Mouse (Mus musculus) lung, embryonic 14.5 days (tissue): ENCODE data around the gene Uba6. TPM values are rescaled to one million over a fixed set of nuclear protein-coding genes. Genes with fewer than 3 reads are reported as not detected.

ENCODE experiments used
- ATAC-seq: fragments of 200-750 bp; cut with Nextera tagmentation; 2 replicates; pipeline ENCODE4 v1.8.0; 2017; ENCODE audit warnings: mild to moderate bottlenecking, moderate TSS enrichment, moderate library complexity; ENCODE audit not compliant: insufficient read depth
- DNase-seq: peaks from one replicate; pipeline ENCODE4 v3.0.0-alpha.2; 2015
- H3K27ac ChIP-seq: fragments of 300-500 bp; sonication (generic); 2 replicates; pipeline ENCODE4 v1.5.1; 2014; ENCODE audit warnings: low read depth, mild to moderate bottlenecking, moderate library complexity
- H3K27me3 ChIP-seq: fragments of 300-500 bp; sonication (generic); 2 replicates; pipeline ENCODE4 v1.6.1; 2014; ENCODE audit warnings: low read length, control low read depth; ENCODE audit not compliant: insufficient read depth
- H3K36me3 ChIP-seq: fragments of 300-500 bp; sonication (generic); 2 replicates; pipeline ENCODE4 v1.6.1; 2014; ENCODE audit warnings: control low read depth; ENCODE audit not compliant: insufficient read depth
- H3K4me1 ChIP-seq: fragments of 300-500 bp; sonication (generic); 2 replicates; pipeline ENCODE4 v1.6.1; 2014; ENCODE audit warnings: antibody characterized with exemption, control low read depth; ENCODE audit not compliant: insufficient read depth
- H3K4me2 ChIP-seq: fragments of 300-500 bp; sonication (generic); 2 replicates; pipeline ENCODE4 v1.6.1; 2014; ENCODE audit warnings: mild to moderate bottlenecking
- H3K4me3 ChIP-seq: fragments of 300-500 bp; sonication (generic); 2 replicates; pipeline ENCODE4 v1.5.1; 2014; ENCODE audit warnings: low read depth, low read length
- H3K9ac ChIP-seq: fragments of 300-500 bp; sonication (generic); 2 replicates; pipeline ENCODE4 v1.6.1; 2014
- H3K9me3 ChIP-seq: fragments of 300-500 bp; sonication (generic); 2 replicates; pipeline ENCODE4 v1.6.1; 2016; ENCODE audit warnings: low read depth, low read length, control low read depth
- CTCF ChIP-seq: IDR thresholded peaks from 2 replicates; pipeline ENCODE4 v1.5.1; 2016; ENCODE audit warnings: antibody characterized with exemption, low read depth
- WGBS: fragments of 180-500 bp; shearing (Covaris S2); extraction: QIAGEN DNeasy Blood & Tissue Kit; methylation state at CpG from one replicate; pipeline ENCODE4 v1.1.7; 2014; 5-methylcytosine and 5-hydroxymethylcytosine counted together
- polyA plus RNA-seq: library from polyadenylated mRNA; unstranded; fragments of >200 nt; fragmentation: Nextera tagmentation; extraction: Ambion mirVana; gene quantifications from 2 replicates; pipeline ENCODE4 v1.2.1, GENCODE M21; 2014

Uba6 gene
- polyA plus RNA-seq: 18.3 and 19.1 TPM in 2 replicates

DNA sequence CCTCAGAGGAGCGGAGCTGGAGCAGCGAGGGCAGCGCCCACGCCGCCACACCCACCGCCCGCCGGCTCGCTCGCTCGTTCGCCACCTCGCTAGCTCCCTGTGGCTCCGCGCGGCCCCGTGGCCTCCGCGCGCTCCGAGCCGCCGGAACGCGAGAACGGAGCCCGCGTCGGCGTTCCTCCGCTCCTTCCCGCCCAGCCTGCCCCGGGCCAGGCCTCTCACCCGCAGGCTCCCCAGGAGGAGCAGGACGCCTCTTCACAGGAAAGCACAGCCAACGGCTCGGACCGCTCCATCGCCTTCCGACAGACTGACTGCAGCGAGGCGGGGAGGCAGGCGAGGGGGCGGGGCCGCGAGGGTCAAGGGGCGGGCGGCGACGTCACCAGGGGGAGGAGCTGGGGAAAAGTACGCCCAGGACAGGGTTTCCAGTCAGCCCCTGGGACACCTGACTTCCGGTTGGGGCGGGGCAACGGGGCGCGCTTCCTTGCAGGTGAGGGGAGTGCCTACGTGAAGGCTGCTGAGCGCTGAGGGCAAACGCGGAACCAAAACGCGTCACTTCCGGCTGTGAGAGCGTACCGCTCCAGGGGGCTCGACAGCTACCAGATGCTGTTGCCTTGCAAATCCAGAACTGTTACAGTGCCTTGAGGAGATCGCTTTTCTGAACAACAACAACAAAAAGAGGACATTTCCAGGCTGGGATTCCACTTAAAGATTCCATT, at the start of gene Uba6:
Gene Uba6, minus strand, starts transcription at position 355 of the 713 bp plus-strand sequence.
- ATAC-seq (peak; percentile 97), DNase-seq (peak; percentile 98)
- no peak for TF ChIP-seq CTCF
- peak within 1 kb of the TSS; percentile 84 for H3K9ac ChIP-seq
- WGBS: under 1% methylated on average over 66 of the region's 67 CpGs
- H3K4me1 ChIP-seq: no peaks in the 10 kb centered on the region
- peak within 1 kb of the TSS; percentile 76 for H3K4me3 ChIP-seq
- peak within 1 kb of the TSS; percentile 94 for H3K27ac ChIP-seq
- peaks cover 16% of the 10 kb centered on the region; the same call in 1 of the 2 replicates for H3K36me3 ChIP-seq
- no peaks in the 10 kb centered on the region for H3K9me3 ChIP-seq
- H3K4me2 ChIP-seq: peak within 1 kb of the TSS; percentile 85
- no peaks in the 10 kb centered on the region for H3K27me3 ChIP-seq

DNA sequence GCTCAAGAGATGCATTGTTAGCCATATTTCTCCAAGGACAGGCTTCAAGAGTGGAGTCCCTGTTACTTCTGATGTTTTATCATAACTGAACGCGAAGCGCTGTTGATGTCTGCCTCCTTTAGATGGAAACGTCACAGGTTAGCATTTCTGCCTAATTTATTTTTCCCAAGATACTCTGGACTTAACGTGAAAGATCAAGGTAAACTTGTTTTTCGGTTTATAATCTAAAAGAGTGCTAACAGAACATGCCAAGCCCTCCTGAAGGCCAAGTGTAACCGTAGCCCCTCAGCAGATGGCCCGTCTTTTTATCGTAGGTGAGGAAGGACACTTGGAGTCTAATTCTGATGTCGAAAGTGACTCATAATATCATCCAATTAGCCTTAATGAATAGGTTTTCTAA, 25.2 kb upstream of the Uba6 start, which contains the start of gene Gnrhr:
Gene Gnrhr, minus strand, starts transcription at position 101 of the 400 bp plus-strand sequence.
- no peak for TF ChIP-seq CTCF
- Histone ChIP-seq H3K4me1 (no peaks in the 10 kb centered on the region), H3K27me3 (no peaks in the 10 kb centered on the region), H3K9ac (no peak within 1 kb of the TSS), H3K4me3 (no peak within 1 kb of the TSS), H3K9me3 (no peaks in the 10 kb centered on the region), H3K36me3 (no peaks in the 10 kb centered on the region), H3K27ac (no peak within 1 kb of the TSS), H3K4me2 (no peak within 1 kb of the TSS)
- no peak for DNase-seq
- no peak for ATAC-seq
- WGBS: 85% methylated on average over 10 of the region's 10 CpGs

DNA sequence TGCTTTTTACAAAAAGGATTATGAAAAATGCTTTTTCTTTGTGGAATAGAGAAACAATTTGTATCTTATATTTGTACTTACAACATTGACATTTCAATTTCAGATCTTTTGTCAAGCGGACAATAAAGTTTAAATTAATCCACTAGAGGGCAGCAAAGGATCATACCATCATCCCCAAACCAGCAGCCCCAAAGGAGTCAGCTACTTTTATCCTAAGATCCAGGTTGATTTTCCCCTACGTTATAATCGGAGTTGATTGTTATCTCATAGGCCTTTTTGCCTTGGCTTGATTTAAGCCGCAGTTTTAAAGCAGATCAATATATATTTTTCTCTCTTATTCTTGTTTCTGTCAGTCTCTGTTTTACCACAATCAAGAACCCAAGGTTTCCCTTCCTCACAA, 18.8 kb upstream of the Uba6 start:
- Histone ChIP-seq H3K36me3 (no peaks in the 10 kb centered on the region), H3K9me3 (no peaks in the 10 kb centered on the region), H3K27me3 (no peaks in the 10 kb centered on the region), H3K4me2 (no peak overlapping the region), H3K27ac (no peak overlapping the region), H3K4me3 (no peak overlapping the region), H3K9ac (no peak overlapping the region), H3K4me1 (no peaks in the 10 kb centered on the region)
- ATAC-seq (peak; percentile 71), DNase-seq (peak; percentile 82)
- 13% methylated on average over 4 of the region's 4 CpGs for WGBS
- TF ChIP-seq CTCF: peak; percentile 65

- DNase-seq: peak; percentile 74
- Histone ChIP-seq H3K9ac (no peak overlapping the region), H3K27ac (no peak overlapping the region), H3K4me2 (no peak overlapping the region), H3K9me3 (no peaks in the 10 kb centered on the region), H3K27me3 (no peaks in the 10 kb centered on the region), H3K4me1 (no peaks in the 10 kb centered on the region), H3K4me3 (no peak overlapping the region), H3K36me3 (no peaks in the 10 kb centered on the region)
- ATAC-seq: peak; percentile 71; the same call in 1 of the 2 replicates
- 25% methylated on average over 5 of the region's 5 CpGs for WGBS
- TF ChIP-seq CTCF: peak; percentile 58
Measured at GRCm38 (mm10) chr5:86190770-86191169, 18.2 kb upstream of the Uba6 start.

DNA sequence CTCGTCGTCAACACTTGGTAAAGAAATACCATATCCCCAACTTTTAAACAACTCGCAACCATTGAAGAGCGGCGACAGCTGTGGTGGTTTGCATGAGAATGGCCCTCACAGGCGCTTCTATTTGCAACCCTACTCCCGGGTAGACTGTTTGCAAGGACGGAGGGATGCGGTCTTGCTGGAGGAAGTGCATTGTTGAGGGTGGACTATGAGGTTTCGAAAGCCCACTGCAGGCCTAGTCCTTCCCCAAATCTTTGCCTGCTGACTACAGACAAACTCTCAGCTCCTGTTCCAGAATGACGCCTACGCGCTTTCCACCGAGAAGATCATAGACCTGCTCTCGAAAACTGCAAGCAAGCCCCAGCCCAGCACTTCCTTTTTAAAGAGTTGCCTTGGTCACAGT, 17.7 kb upstream of the Uba6 start:
- H3K36me3 ChIP-seq: no peaks in the 10 kb centered on the region
- ATAC-seq (no peak), DNase-seq (no peak)
- WGBS: 51% methylated on average over 15 of the region's 15 CpGs
- H3K27ac ChIP-seq: no peak overlapping the region
- H3K9me3 ChIP-seq: no peaks in the 10 kb centered on the region
- no peak for TF ChIP-seq CTCF
- no peaks in the 10 kb centered on the region for H3K27me3 ChIP-seq
- H3K4me1 ChIP-seq: no peaks in the 10 kb centered on the region
- no peak overlapping the region for H3K4me3 ChIP-seq
- no peak overlapping the region for H3K4me2 ChIP-seq
- H3K9ac ChIP-seq: no peak overlapping the region

DNA sequence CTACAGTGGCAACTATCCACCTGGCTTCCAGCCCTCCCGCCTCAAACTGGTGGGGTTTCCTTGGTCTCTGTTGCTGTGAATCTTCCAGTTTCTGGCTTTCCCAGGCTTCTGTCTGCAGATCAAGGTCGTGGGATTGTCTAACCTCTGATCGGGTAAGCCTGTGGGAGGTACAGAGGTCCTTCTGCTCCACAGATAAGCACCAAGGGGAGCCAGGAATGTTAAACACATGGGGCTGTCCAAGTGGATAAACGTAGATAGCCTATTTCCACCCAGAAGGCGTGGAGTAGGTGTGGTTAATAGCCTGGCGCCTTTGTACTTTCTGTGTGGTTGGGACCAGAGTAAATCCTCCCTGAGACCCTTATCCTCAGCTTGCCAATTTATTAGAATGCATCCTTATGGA, 14.8 kb upstream of the Uba6 start:
- WGBS: 53% methylated on average over 6 of the region's 6 CpGs
- H3K9ac ChIP-seq: no peak overlapping the region
- no peaks in the 10 kb centered on the region for H3K27me3 ChIP-seq
- no peak overlapping the region for H3K4me2 ChIP-seq
- no peak for TF ChIP-seq CTCF
- no peaks in the 10 kb centered on the region for H3K9me3 ChIP-seq
- no peaks in the 10 kb centered on the region for H3K4me1 ChIP-seq
- ATAC-seq: no peak
- no peak overlapping the region for H3K27ac ChIP-seq
- DNase-seq: no peak
- no peak overlapping the region for H3K4me3 ChIP-seq
- H3K36me3 ChIP-seq: no peaks in the 10 kb centered on the region

GRCm38 (mm10) chr5:86173778-86174177, 1.2 kb upstream of the Uba6 start:
- DNase-seq (no peak), ATAC-seq (no peak)
- TF ChIP-seq CTCF: no peak
- no peak overlapping the region for H3K4me2 ChIP-seq
- H3K4me3 ChIP-seq: no peak overlapping the region
- no peaks in the 10 kb centered on the region for H3K9me3 ChIP-seq
- WGBS: 43% methylated on average over 2 of the region's 2 CpGs
- H3K27ac ChIP-seq: no peak overlapping the region
- no peak overlapping the region for H3K9ac ChIP-seq
- H3K36me3 ChIP-seq: 0 out of 2 replicates have a peak, but pooled peaks cover 7% of the 10 kb centered on the region
- H3K27me3 ChIP-seq: no peaks in the 10 kb centered on the region
- no peaks in the 10 kb centered on the region for H3K4me1 ChIP-seq
